Mouse (Mus musculus) stomach, embryonic 15.5 days (tissue): ENCODE measurements around the gene Sdk2. TPM values are rescaled to one million over a fixed set of nuclear protein-coding genes. Genes with fewer than 3 reads are reported as not detected.
A peak's percentile ranks its signal among the peaks of the same experiment; 100 is the strongest.

Experiments used
- ATAC-seq: fragments of 200-750 bp; cut with Nextera tagmentation; 2 replicates; pipeline ENCODE4 v1.8.0; 2017; ENCODE audit warnings: low read depth, moderate number of reproducible peaks, moderate TSS enrichment; ENCODE audit not compliant: insufficient read depth, low FRiP score
- H3K27ac ChIP-seq: fragments of 300-500 bp; sonication (generic); 2 replicates; pipeline ENCODE4 v1.5.1; 2015; ENCODE audit warnings: mild to moderate bottlenecking, inconsistent platforms
- H3K27me3 ChIP-seq: fragments of 300-500 bp; sonication (generic); replicated peaks from 2 replicates; pipeline ENCODE4 v1.6.1; 2015; ENCODE audit warnings: inconsistent platforms
- H3K36me3 ChIP-seq: fragments of 300-500 bp; sonication (generic); 2 replicates; pipeline ENCODE4 v1.6.1; 2015; ENCODE audit warnings: inconsistent platforms
- H3K4me1 ChIP-seq: fragments of 300-500 bp; sonication (generic); 2 replicates; pipeline ENCODE4 v1.6.1; 2015; ENCODE audit warnings: inconsistent platforms
- H3K4me2 ChIP-seq: fragments of 300-500 bp; sonication (generic); 2 replicates; pipeline ENCODE4 v1.6.1; 2015; ENCODE audit warnings: mild to moderate bottlenecking, inconsistent platforms
- H3K4me3 ChIP-seq: fragments of 300-500 bp; sonication (generic); replicated peaks from 2 replicates; pipeline ENCODE4 v1.5.1; 2015; ENCODE audit warnings: inconsistent platforms
- H3K9ac ChIP-seq: fragments of 300-500 bp; sonication (generic); 2 replicates; pipeline ENCODE4 v1.6.1; 2015; ENCODE audit warnings: inconsistent platforms
- H3K9me3 ChIP-seq: fragments of 300-500 bp; sonication (generic); 2 replicates; pipeline ENCODE4 v1.6.1; 2016; ENCODE audit warnings: inconsistent platforms
- WGBS: fragments of 180-500 bp; shearing (Covaris S2); methylation state at CpG from one replicate; pipeline ENCODE4 v1.1.7; 2015; 5-methylcytosine and 5-hydroxymethylcytosine counted together
- polyA plus RNA-seq: library from polyadenylated mRNA; unstranded; fragments of >200 nt; fragmentation: Nextera tagmentation; extraction: Ambion mirVana; gene quantifications from 2 replicates; pipeline ENCODE4 v1.2.1, GENCODE M21; 2015

The Sdk2 gene
- polyA plus RNA-seq, 1 experiment from 2014 or later = 3.0 TPM

DNA sequence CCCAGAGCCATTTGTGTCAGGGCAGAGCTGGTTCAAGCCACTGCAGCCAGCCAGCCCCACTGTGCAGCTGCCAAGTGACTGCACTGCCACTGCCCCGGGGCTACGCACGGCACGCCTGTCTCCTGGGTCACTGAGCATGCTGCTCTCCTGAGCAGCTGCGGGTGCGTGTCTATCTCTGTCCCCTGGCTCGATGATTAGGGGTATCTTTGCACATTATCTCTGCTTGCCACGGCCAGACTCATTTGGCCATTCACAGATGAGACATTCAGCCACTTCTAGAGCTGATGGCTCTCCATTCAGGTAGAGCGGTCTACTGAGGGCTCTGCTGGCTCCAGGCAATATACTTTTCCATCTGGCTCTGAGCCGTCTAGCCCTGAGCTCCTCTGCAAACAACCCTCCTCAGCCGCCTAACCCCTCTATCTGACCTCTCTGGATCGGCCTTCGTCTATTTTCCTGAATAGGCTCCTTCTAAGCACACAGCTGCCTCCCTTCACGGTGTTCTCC, 49.9 kb downstream of the Sdk2 start:
- Histone ChIP-seq H3K9me3 (no peaks in the 10 kb centered on the region), H3K4me3 (no peak overlapping the region), H3K9ac (no peak overlapping the region), H3K27ac (no peak overlapping the region), H3K27me3 (0 out of 2 replicates have a peak, but pooled peaks cover 8% of the 10 kb centered on the region), H3K4me2 (no peak overlapping the region), H3K4me1 (peaks cover 19% of the 10 kb centered on the region; the same call in 1 of the 2 replicates), H3K36me3 (no peaks in the 10 kb centered on the region)
- no peak for ATAC-seq
- WGBS = 34% methylated on average over 14 of the region's 14 CpGs

DNA sequence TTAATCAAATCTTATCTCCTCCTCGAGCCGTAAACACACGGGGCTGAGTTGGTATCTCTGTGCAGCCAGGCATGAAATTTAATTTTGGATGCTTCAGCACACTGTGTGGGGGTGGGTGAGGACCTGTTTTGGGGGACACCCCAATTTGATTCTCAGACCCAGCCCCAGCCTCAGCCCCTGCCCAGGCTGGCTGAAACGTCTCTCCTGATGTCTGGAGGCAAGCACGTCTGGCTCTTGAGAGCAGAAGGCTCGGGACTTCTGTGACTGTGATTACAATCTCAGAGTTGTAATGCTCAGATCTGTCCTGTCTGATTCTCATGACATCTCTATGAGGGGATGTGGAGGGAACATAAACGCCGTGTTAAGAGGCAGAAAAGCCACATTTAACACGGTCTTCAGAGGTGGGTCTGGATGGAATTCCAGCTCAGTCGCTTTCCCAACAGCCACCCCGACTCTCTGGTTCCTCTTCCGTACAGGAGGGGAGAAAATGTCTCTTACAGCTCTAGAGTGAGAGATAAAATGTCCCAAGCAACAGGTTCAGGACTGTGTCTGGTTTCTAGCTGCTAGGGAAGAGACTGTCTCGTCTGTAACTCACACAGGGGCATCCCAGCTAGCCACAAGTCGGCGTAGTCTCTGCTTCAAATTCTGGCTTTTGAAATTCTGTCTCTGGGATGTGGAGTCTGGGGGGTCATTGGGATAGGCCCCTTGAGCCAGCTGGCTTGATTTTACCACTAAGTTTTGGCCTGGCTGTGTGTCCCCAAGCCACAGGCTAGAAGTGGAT, 50.5 kb downstream of the Sdk2 start:
- Histone ChIP-seq H3K9ac (no peak overlapping the region), H3K9me3 (no peaks in the 10 kb centered on the region), H3K36me3 (no peaks in the 10 kb centered on the region), H3K27ac (no peak overlapping the region), H3K4me1 (peaks cover 19% of the 10 kb centered on the region; the same call in 1 of the 2 replicates), H3K27me3 (0 out of 2 replicates have a peak, but pooled peaks cover 8% of the 10 kb centered on the region), H3K4me2 (no peak overlapping the region), H3K4me3 (no peak overlapping the region)
- WGBS = 44% methylated on average over 15 of the region's 15 CpGs
- ATAC-seq = no peak

DNA sequence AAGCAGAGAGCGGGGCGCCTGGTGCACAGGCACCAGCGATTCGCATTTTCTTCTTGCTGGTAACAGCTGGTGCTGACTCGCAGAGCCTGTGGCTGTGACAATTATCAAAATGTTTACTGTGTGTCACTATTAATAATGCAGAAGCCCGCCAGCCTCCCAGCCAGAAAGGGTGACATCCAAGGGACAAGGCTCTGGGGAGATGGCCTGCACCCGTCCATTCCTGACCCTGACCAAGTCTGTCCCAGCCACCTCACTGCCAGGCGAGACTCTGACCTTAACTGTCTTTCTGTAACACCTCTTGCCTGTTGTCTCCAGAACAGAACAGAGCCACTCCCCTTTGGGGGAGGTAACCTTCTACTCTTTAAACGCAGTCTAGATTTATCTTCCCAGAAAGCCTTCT, 55.3 kb downstream of the Sdk2 start:
- Histone ChIP-seq H3K4me2 (no peak overlapping the region), H3K9me3 (no peaks in the 10 kb centered on the region), H3K27me3 (no peaks in the 10 kb centered on the region), H3K36me3 (no peaks in the 10 kb centered on the region), H3K9ac (no peak overlapping the region), H3K4me3 (no peak overlapping the region), H3K27ac (no peak overlapping the region; the same call in 1 of the 2 replicates), H3K4me1 (peaks cover 6% of the 10 kb centered on the region; the same call in 1 of the 2 replicates)
- 34% methylated on average over 9 of the region's 9 CpGs for WGBS
- ATAC-seq = no peak

DNA sequence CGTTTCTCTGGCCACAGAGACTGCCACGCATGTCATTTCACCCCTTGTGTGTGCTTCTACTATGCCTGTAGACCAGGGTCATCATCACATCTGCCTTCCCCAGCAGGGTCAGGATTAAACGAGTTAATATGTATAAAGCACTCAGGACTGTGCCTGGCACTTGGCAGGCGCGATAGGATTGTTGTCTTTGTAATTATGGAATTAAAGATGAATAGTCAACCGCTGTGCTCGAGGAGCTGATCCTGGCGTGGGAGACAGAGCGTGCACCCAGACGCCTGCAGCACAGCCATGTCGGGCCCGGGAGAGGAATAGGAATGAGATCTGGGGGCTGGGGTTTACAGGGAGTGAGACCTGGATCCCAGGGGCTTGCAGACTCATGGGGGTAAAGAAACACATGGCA, 61.0 kb downstream of the Sdk2 start:
- Histone ChIP-seq H3K9ac (no peak overlapping the region), H3K36me3 (no peaks in the 10 kb centered on the region), H3K4me3 (no peak overlapping the region), H3K9me3 (no peaks in the 10 kb centered on the region), H3K27ac (no peak overlapping the region), H3K27me3 (no peaks in the 10 kb centered on the region), H3K4me1 (0 out of 2 replicates have a peak, but pooled peaks cover 6% of the 10 kb centered on the region), H3K4me2 (no peak overlapping the region)
- ATAC-seq = no peak
- WGBS = 53% methylated on average over 12 of the region's 12 CpGs

DNA sequence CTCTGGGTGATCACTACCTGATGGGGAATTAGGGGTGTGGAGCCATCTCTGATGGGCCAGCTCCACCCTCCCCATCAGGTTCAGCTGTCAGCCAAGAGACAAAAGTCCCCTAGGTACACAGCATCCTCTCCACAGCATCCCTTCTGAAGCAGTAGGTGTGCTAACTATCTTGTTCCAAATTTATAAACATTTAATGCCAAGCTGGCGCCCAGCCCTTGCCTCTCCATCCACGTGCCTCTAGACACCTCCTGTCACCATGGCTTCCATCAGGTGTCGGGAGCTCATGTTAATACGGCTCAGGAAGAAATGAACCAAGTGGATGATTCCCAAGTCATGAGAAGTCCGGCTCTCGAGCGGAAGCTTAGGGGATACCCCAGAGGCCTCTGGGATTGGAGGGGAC, 62.2 kb downstream of the Sdk2 start:
- H3K9me3 ChIP-seq = no peaks in the 10 kb centered on the region
- no peak overlapping the region for H3K9ac ChIP-seq
- ATAC-seq = no peak
- no peaks in the 10 kb centered on the region for H3K27me3 ChIP-seq
- no peaks in the 10 kb centered on the region for H3K36me3 ChIP-seq
- H3K27ac ChIP-seq = no peak overlapping the region
- H3K4me2 ChIP-seq = no peak overlapping the region
- 0 out of 2 replicates have a peak, but pooled peaks cover 6% of the 10 kb centered on the region for H3K4me1 ChIP-seq
- 90% methylated on average over 7 of the region's 7 CpGs for WGBS
- H3K4me3 ChIP-seq = no peak overlapping the region

DNA sequence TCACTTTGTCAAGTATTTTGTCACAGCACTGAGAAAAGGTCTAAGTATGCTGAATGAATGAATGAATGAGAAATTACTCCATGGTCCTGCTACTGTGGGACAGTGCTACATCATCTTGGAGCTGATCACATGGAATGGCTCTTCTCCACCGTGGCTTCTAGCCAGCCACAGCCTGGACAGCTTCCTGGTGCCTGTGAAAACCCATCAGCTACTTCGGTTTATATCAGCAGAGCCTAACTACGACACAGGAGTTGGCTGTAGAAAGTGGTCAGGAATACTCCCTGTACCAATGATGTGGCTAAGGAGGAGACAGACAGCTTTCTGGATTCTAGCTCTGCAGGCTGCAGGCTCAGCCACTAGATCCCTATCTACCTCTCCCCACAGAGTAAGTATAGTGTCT, 63.7 kb downstream of the Sdk2 start:
- Histone ChIP-seq H3K9ac (no peak overlapping the region), H3K36me3 (no peaks in the 10 kb centered on the region), H3K4me3 (no peak overlapping the region), H3K27ac (no peak overlapping the region), H3K4me1 (0 out of 2 replicates have a peak, but pooled peaks cover 6% of the 10 kb centered on the region), H3K9me3 (no peaks in the 10 kb centered on the region), H3K27me3 (no peaks in the 10 kb centered on the region), H3K4me2 (no peak overlapping the region)
- WGBS = 71% methylated on average over 3 of the region's 3 CpGs
- ATAC-seq = no peak

DNA sequence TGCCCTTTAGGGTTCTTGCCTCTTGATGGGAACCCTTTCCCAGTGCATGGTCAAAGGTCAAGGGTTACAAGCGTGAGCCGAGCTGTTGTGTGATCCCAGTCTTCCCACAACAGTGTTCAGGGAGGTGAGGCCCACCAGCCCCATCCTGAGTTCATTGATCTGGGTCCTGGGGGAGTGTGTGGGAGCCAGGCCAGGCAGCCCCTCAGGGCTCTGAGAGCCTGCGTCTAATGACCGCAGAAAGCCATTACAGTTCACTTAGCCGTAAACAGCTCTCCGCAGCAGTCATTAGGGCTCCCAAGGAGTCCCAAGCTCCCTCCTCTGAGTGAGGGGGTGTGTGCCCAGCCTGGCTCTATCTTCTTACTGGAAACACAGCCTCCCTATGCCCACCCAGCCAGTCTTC, 66.8 kb downstream of the Sdk2 start:
- Histone ChIP-seq H3K4me1 (no peaks in the 10 kb centered on the region), H3K4me3 (no peak overlapping the region), H3K27me3 (no peaks in the 10 kb centered on the region), H3K36me3 (no peaks in the 10 kb centered on the region), H3K9ac (no peak overlapping the region), H3K27ac (no peak overlapping the region), H3K4me2 (no peak overlapping the region), H3K9me3 (no peaks in the 10 kb centered on the region)
- WGBS = 48% methylated on average over 6 of the region's 6 CpGs
- ATAC-seq = no peak

DNA sequence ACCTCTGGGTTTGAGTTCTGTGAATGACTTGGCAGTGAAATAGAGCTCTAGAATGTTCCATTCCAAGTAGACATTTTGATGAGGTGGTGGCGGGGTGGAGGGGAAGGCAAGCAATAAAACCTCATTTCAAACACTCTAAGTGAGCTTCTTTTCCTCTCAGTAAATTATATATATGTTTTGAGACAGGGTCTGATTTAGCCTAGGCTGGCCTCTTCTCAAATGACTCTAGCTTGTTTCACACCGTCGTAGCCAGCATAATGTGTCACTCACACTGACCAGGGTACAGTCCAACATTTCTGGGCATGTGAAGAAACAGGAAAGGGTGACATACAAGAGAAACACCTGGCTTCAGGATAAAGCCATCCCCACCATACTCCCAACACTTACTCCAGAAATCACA, 68.1 kb downstream of the Sdk2 start:
- Histone ChIP-seq H3K4me2 (no peak overlapping the region), H3K9me3 (no peaks in the 10 kb centered on the region), H3K36me3 (no peaks in the 10 kb centered on the region), H3K9ac (no peak overlapping the region), H3K4me3 (no peak overlapping the region), H3K4me1 (no peaks in the 10 kb centered on the region), H3K27ac (no peak overlapping the region), H3K27me3 (no peaks in the 10 kb centered on the region)
- 96% methylated on average over 3 of the region's 3 CpGs for WGBS
- no peak for ATAC-seq

DNA sequence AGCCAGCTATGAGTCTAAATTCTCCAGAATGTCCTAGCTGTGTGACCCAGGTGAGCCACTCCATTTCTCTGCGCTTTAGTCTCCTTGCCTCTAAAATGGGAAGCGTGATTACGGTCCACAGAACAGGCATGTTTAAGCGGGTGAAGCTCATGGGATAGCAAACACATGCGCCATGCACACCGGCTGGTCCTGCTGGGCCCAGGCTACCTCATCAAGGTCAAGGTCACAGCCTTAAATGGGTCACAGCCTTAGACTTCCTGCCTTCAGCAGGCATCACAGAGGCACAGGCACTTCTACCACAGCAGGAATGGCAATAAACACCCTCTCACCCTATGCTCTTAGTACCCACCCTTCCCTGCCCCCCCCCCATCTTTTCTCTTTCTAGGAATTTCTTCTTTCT, 72.9 kb downstream of the Sdk2 start:
- H3K27me3 ChIP-seq = no peaks in the 10 kb centered on the region
- WGBS = 93% methylated on average over 6 of the region's 6 CpGs
- peaks cover 6% of the 10 kb centered on the region; the same call in 1 of the 2 replicates for H3K4me1 ChIP-seq
- no peak overlapping the region for H3K4me3 ChIP-seq
- no peak overlapping the region for H3K9ac ChIP-seq
- H3K4me2 ChIP-seq = no peak overlapping the region
- no peaks in the 10 kb centered on the region for H3K9me3 ChIP-seq
- H3K27ac ChIP-seq = no peak overlapping the region
- no peaks in the 10 kb centered on the region for H3K36me3 ChIP-seq
- no peak for ATAC-seq

DNA sequence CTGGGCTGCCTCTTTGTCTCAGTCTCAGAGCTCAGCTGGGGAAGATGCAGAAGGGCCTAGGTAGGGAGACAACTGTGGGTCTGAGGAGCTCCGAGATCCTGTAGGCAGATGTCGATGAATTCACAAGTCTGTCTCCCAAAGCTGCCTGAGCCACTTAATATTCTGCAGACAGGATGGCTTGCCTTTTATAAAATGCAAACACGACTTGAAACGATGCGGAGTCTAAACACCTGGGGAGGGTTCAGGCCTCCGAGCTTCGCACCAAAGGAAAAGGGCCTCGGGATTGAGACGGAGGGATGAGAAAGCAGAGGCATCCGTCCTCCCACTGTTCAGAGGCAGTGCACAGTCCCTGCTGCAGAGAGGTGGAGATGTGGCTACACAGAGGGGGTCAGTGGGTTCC, 74.0 kb downstream of the Sdk2 start:
- Histone ChIP-seq H3K36me3 (no peaks in the 10 kb centered on the region), H3K9ac (no peak overlapping the region), H3K4me1 (peaks cover 6% of the 10 kb centered on the region; the same call in 1 of the 2 replicates), H3K27ac (no peak overlapping the region), H3K4me2 (no peak overlapping the region), H3K9me3 (no peaks in the 10 kb centered on the region), H3K27me3 (no peaks in the 10 kb centered on the region), H3K4me3 (no peak overlapping the region)
- 70% methylated on average over 10 of the region's 10 CpGs for WGBS
- no peak for ATAC-seq

DNA sequence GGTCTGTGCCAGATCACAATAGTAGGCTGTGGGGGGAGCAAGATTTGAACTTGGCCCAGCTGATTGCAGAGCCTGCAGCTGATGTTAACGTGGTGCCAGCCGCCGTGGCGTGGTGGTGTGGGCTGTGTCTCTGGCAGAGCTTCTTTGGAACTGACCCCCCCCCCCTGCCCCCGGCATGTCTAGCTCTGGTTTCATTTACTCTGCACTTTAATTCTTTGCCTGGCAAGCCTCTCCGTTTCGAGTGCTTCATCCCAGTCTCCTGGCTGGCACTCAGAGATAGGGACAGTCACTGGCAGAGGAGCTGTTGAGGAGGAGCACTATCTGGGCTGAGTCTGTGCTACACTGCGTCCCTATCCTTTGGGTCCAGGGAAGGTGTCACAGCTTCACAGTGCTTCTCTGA, 75.0 kb downstream of the Sdk2 start:
- Histone ChIP-seq H3K4me1 (peaks cover 6% of the 10 kb centered on the region; the same call in 1 of the 2 replicates), H3K9ac (no peak overlapping the region), H3K27me3 (no peaks in the 10 kb centered on the region), H3K36me3 (no peaks in the 10 kb centered on the region), H3K9me3 (no peaks in the 10 kb centered on the region), H3K27ac (no peak overlapping the region), H3K4me2 (no peak overlapping the region), H3K4me3 (no peak overlapping the region)
- 77% methylated on average over 8 of the region's 8 CpGs for WGBS
- no peak for ATAC-seq

DNA sequence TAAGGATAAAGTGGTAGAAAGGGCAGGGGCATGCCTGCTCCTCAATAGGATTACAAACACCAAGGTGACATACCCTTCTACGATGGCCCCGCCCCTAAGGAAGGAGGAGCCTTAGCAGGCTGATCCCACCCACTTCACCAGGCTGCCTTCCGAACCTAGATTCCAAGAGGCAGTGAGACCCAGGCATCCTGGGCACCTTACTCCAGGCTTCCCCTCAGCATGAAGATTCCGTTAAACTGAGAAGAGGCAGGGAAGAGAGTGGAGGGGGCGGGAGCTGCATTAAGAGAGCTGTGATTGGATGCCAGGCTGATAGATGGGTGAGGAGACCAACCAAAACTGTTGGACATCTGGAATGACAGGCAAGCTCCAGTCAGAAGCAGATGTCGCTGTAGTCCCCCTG, 76.4 kb downstream of the Sdk2 start:
- Histone ChIP-seq H3K27ac (no peak overlapping the region), H3K4me3 (peak overlapping the region; percentile 20), H3K36me3 (no peaks in the 10 kb centered on the region), H3K4me1 (peaks cover 13% of the 10 kb centered on the region), H3K9ac (no peak overlapping the region), H3K27me3 (no peaks in the 10 kb centered on the region), H3K4me2 (peak overlapping the region; percentile 40), H3K9me3 (no peaks in the 10 kb centered on the region)
- peak; percentile 51; the same call in 1 of the 2 replicates for ATAC-seq
- WGBS = 4% methylated on average over 6 of the region's 6 CpGs
